Mouse (Mus musculus): Measurements from ENCODE around the gene Abhd12b. TPM values are rescaled to one million over a fixed set of nuclear protein-coding genes. Genes with fewer than 3 reads are reported as not detected.

Gene Abhd12b
- total RNA-seq (2021), result not detected in 2 replicates
- long read RNA-seq, result 0 reads

DNA sequence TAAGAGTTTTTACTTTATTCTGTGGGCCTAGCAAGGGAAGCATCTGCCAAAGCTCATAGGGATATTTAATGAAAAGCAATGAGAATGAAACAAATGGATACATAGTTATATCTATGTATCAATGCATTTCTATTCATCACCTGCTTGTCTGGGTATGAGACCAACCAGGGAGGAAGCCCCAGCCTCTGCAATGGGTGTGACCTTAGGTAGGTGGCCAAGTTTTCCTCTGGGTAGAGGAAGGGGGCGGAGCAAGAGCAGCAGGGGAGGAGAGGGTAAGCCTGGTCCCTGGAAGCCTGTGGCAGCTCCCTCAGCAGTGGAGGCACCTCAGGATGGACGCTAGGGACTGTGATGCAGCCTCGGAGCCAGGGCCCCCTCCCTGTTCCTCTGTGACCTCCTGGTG lies at the start of gene Abhd12b:
TSS of gene Abhd12b (plus strand) at position 301 of the 400 bp plus-strand sequence.
- no peak for DNase-seq

DNA sequence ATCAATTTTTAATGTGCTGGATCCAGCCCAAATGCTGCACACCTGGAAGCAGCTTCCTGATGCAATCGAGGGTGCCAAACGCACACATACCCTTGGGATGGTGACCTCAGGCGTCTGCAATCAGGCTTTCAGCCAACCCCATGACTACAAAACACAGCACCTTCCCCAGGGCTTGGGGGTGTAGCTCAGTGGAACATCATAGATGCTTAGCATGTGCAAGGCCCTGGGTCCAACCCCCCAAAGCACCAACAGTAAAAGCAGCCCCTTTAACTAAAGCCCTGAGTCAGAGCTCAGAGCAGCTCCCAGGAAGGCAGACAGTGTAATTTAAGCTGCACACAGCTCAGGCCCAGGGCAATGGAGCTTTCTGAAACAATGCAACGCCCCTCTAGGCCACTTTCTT lies 49.7 kb upstream of the Abhd12b start:
- no peak for DNase-seq

DNA sequence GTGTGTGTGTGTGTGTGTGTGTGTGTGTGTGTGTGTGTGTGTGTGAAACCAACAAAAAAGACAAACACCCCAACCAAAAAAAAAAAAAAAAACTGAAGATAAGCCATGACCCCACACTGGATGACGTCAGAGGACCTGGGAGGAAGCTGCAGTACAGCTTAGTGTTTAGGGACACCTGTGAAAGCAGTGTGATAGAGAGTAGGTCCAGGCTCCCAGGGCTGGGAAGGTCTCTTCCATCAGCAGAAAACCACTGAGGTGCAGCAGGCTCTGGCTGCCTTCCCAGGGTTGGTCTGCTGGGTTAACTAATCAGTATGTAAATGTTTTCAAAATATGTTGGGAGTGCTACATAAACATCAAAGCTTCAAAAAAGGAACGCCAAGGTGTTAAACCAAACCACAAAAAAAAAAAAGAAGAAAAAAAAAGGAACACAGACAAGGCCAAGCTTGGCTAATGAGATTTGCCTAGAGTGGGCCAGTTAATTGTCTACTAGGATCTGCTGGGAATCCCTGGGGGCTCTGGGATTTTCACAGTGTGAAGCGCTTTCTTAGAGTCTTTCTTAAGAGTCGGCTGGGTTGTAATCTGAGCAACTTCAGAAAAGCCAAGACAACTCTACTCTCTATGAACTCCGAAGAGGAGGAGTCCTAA lies 49.0 kb upstream of the Abhd12b start:
- DNase-seq, result no peak

DNA sequence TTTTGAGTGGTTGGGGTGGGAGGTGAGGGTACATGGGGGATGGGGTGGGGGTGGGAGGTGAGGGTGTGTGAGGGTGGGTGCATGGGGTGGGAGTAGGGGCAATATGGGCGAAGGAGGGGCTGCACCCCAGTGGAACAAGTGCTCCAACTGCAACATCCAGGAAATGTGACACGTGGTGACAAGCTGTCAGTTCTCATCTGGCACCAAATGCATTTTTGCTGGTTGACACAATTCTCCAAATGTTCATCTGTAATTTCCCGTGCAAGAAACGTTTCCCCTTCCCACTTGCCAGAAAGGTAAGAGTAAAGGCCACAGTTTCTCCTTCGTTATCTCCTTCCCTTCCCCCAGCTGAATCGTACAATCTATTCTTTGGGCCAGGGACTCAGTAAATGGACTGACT lies 48.1 kb upstream of the Abhd12b start:
- no peak for DNase-seq

DNA sequence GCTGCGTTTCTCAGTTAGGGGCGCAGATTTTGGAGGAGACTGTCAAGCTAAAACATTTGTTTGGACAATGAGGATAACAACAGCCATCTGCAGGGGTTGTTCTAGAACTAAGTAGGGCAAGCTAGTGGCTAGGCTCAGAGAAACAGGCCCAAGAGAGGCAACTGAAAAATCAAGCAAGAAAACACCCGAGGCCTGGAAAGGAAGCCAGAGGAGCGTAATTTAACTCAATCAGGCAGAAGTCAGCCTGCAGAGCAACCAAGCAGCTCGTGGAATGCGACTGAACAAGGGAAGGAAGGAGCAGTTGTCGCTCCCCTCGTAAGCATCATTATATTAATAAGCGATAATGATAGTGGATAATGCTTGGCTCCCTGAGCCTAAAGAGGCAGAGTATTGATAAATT lies 47.4 kb upstream of the Abhd12b start:
- no peak for DNase-seq

DNA sequence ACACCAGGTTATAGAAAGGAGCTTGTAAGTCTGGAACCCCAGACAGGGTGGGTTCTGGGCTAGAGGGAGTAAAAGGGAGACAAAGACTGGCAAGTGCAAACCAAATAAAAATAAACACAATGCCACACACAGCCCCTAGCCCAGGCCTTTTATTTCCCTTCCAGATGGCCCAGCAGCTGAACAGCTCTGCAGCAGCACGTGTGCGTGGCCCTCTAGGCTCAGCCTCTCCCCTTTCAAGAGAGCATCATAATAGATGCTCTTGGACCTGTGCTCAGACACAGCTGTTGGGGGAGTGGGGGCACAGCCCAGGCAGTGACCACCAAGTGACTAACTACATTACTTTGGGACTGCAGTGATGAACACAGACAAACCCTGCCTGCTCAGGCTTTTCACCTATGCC lies 45.8 kb upstream of the Abhd12b start:
- DNase-seq, result no peak

DNA sequence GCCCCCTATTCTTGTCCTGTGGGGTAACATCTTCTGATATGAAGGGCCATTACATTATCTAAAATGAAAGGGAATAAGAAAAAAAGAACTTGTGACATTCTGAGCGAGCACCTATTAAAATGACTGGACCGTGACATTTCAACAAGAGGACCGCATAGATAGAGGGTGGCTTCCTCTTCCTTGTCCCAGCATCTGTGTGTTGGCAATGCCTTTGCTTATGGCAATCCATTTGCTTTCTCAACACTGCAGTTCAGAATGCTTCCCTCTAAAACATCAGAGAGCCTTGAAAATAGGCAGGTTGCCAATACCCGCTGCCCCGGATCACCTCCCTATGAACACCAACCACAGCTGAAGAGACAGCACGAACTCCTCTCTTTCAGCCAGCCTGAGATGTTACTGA lies 44.0 kb upstream of the Abhd12b start:
- no peak for DNase-seq

DNA sequence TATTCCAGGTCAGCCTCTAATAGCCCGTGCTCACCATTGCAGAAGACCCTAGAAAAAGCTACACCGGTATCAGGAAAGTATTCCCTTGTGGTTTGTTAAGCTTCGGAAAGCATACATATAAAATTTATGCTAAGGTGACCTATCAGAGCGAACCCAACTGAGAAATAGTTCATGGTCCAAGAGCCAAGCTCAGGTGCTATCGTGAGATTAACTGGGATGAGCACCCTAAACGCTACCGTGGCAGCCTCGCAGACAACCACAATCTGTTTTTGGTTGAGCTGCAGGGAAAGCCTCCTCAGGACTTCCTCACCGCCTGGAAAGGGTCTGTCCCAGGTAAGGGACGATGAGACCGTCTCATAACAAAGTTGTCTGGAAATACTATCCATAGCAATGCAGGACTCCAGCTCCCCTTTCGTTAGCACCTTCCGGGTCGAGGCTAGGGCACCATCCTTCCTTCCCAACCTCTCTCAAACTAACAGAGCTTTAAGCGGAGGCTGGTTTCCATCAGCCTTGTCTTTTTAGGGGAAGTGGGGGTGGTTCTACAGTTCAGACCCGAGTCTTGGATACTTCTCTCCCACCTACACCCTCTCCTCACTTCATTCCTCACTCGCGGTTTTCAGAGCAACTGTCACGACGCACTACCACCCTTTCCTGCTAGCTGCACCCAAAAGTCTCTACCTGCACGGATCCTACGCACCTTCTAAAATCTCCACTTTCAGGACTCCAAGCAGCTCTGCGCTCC lies 43.4 kb upstream of the Abhd12b start:
- DNase-seq, result no peak

DNA sequence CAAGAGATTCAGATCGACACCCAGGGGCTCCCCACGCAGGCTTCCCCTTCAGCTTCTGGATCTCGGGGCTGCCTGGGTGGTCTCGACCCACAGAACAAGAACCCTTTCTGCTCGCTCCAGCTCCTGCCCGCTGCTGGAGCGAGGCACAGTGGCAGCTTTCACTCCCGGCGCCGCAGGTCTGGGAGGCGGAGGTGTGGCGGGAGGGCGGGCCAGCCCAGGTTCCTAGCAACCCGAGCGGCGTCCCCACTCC lies 42.9 kb upstream of the Abhd12b start:
- peak; percentile 49 for DNase-seq

DNA sequence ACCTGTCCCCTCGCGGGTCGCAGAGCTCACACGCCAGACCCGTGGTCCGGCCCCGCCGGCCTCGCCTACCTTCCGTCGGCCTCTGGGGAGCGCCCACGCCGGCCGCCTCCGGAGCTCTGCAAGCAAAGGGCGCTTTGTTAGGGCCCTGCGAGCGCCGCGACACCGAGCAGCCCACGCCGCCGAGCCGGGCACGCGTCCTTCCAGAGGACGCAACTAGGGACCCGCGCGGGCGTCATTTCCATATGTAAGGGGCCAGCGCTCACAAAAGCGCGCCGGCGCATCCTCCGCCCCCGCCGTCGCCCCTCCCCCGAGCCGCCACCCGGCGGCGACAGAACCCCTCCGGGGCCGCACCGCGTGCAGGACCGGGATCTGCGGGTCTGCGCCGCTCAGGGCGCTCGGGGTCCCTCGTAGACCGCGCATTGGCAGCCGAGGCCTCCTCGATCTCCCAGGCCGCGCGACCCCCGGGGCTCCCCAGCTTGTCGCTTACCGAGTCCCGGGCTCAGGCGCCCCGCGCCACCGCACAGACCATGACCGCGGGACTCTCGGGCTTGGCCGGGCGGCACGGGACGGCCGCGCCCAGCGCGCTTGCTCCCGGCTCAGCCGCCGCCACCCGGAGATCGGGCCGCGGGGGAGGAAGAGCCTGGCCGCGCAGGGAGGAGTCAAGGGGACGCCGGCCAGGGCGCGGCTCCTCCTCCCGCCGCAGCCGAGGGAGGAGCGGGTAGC lies 42.4 kb upstream of the Abhd12b start:
- peak; percentile 84 for DNase-seq

DNA sequence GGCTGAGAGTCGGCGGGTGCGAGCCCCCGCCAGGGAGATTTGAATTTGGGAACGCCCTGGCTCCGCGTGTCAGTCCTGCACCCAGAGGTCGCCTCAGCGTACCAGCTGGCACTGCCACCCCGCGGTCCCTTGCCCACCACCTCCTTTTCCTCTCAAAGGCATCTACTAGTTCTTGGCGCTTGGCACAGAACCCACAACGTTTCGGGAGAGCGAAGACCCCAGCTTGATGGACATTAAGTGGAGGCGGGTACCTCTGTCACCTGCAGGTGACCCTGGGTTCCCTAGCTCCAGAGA lies 41.9 kb upstream of the Abhd12b start:
- no peak for DNase-seq

DNA sequence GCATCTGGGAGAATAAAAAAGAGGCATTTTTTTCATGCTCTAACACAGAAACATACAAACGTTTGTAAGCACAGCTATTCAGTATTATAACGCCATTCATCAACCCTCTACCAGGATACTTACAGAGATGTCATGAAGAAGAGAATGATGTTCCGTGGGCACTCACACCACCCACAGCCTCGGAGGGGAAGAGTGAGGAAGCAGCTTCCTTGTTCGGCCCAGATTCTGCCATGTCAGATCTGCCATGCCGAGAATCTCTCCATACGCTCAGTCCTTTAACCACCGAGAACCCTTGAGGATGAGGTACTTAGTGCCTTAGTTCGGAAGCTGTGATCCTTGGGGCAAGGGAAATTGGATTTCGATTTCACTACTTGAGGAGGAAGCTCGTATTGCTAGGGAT lies 40.6 kb upstream of the Abhd12b start, which contains the start of gene Nin:
TSS of gene Nin (minus strand) at position 367 of the 400 bp plus-strand sequence.
- DNase-seq, result no peak

DNA sequence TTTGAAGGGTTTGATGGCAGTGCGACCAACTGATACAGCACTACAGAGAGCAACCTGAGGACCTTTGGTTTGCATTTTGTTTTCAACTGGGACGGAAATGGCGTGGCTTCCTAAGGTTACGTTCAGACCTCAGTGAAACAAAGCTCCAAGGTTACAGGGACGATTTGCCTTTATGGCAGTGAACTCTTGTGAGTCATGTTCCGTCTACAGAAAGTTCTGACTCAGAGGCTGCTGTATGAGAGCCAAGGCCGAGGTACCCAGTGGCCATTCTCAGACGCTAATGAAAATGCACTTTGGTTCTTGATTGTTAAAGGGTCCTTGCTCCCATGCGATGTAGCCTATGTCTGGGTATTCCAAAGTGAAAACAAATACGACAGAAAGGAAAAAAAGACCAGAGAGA lies 36.8 kb upstream of the Abhd12b start:
- peak; percentile 44 for DNase-seq

DNA sequence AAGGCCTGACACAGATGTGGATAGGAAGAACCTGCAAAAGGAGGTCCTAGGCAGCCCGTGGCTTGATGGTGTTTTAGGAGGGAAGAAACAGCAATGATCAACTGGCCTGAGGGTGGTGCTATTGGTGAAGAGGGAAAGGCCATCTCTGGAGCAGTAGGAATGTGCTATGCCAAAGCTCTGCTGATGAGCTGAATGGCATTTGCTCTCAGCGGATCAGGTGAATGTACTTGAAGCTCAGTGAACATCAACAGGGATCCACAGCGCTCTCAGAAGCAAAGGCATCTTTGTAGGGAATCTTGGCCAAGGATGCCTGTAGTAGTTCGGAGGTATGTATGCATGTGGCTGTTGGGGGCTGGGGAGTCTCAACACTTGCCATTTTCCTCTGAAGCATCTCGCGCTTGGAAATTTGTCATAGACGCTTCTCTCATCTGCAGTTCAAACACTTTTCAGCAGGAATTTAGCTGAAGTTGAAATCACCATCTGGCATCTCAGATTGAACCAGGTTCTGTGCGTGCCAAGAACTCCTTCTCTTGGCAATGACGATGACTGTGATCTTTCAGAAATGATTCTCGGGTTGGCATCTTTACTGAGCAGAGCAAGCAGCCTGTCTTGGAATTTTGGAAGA lies 35.1 kb upstream of the Abhd12b start:
- DNase-seq, result no peak

DNA sequence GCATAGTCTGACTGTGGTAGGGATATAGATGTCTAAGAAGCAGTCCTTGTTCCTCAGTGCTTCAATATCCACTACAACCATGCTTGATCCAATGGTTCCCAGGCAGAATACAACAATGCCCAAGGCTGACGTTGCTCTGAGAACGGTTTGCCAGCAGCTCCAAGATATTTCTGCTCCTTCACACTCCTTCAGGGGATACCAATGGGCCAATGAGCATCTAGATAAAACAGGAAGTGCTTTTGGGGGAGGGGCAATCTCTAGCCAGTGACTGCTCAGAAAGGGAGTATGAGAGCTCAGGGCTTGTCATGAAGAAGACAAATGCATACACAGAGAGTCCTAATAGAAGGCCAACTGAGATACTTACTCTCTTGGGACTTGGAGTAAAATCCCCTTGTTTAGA lies 34.4 kb upstream of the Abhd12b start:
- DNase-seq, result no peak

DNA sequence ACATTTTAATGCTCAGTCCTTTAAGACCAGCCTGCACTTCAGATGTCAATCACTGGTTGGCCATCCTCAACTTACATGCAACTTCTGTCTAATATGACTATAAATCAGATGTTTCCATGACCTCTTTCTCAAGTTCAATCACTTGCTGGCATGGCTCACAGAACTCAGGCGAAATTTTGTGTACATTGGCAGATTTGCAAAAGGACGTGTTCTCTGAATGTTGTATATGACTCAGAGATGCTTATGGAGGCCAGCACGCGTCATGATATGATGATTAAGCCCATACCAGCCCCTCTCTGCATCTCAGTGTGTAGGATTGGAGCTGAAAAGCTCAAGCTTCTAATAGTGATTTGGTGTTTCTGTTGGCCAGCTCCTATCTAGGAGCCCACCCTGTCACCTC lies 27.3 kb upstream of the Abhd12b start:
- no peak for DNase-seq

DNA sequence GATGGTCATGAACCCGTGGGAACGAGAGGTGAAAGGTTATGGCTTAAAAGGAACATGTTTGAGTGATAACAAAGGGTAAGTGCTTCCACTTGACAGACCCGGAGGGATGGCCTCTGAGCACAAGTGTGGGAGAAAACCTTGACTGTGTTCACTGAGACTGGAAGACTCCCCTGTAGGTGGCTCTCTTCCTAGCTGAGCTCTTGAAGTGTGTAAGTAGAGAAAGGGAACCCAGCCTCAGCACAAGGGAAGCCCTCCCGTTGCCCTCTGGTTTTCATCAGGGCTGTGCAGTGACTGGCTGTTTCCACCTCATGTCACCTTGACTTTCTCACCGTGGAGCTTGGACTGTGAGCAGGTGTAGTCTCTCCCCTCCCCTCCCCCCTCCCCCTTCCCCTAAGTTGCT lies 24.8 kb upstream of the Abhd12b start:
- DNase-seq, result no peak

DNA sequence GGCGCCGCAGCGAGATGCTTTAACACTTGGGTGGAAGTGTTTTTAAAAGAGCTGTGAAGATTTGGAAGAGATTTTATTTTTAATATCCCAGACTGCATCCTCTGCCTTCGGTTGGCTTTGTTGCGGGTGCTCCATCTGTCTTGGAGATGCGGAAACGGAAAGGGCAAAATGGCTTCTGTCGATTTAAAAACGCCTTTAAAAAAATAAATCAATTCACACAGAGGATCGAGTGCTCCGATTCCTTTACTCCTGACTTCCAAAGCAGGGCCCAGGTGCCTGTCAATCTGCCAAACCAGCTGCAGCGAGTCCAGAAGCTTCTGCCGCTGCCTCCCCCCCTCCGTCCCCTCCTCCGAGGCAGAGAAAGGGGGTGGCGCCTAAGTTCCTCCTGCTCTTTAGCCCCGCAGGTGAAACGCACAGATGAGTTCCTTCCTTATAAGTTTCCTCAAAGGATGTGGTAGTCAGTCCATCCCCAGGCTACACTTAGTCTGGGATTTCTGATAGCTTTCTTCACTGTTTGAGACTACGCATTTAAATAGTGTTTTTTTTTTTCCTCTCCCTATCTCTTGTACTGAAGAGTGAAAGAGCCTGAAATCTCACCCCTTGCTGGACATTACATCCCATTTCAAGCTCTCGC lies 22.8 kb upstream of the Abhd12b start:
- DNase-seq, result no peak

DNA sequence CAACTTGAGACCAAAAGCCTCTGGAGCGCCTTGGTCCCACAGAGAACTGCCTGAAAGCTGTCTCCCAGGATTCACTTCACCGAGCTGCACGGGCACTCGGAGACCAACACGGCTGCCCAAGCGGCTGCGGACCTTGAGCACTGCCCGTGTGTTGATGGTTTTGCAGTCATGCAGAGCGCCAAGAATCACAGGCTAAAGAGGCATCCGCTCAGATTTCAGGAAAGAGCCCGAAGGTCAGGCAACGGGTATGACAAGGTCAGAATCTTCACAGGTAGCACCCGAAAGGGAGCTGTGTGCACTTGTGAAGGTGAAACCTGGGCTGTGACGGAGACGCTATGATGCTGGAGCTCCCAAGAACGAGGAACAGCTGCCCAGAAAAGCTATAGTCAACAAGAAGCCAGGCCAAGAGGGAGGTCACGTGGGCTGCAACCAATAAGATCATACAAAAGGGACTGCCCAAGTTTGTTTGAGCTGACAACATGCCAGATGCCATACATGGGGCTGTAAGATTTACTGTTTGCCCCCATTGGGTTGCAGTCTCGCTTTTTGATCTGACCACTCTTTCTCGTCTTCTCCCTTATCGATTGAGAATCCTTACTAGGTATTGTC lies 19.2 kb upstream of the Abhd12b start:
- no peak for DNase-seq

DNA sequence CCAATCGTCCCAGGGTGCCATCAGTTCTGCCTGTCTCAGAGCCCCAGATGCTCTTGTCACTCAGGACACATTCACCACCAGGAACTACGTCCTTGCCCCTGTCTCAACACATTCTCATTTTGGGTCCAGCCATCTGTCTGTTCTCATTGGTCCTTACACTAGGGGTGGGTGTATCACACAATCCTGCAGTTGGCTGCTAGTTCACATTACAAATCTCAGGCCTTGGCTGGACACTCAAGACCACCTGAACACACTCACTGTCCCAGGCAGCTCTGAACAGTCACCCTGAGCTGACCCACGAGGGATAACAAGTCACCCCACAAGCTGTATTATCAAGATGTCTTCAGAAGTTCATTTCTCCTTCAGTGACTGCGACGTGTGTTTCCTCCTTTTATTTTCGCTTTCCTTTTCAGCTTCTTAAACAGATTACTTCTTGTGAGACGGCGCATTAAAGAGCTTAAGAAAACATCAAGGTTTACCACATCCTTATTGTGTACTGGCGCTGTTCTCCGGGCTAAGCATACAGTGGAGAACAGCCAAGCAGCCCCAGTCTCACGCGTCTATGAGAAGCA lies 17.7 kb upstream of the Abhd12b start:
- no peak for DNase-seq

DNA sequence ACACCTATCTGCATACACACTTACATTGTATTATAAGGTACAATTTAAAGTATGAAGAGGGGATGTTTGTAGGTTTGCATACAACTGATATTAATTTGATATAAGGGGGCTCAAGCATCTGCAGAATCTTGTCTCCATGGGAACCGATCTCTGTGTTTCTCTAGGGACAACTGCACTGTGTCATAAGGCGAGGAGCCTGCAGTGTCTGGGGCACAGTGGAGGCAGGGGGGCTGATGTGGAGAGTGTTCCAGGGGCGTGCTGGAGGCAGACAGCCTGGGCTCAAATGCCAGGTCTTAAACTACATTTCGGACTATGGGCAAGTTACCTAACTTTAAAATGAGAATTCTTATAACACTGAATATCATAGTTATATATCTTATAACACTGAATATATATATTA lies 16.8 kb upstream of the Abhd12b start:
- no peak for DNase-seq

DNA sequence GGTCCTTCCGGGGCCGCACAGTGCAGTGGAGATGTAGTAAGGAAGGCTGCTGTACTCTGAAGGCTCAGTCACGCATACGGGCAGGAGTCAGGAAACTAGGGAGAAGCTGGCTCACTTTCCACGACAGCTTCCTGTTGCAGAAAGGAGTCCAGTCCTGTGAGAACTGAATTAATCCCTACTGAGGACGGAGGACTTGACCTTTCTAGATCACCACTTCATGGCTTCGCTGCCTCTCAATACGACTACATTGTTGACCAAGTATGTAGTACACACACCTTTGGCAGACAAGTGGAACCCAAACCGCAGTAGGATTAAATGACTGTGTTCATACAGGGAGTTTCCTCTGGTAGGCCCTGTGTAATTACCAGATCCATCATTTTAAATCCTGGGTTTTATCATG lies 16.3 kb upstream of the Abhd12b start:
- DNase-seq, result no peak
